Mouse (Mus musculus) myocyte (in vitro differentiated cells): ENCODE data around the gene Adgrl1. TPM values are rescaled to one million over a fixed set of nuclear protein-coding genes. Genes with fewer than 3 reads are reported as not detected.

Source experiments
- H3K27me3 ChIP-seq: one replicate; pipeline ENCODE4 v1.6.1; 2011; ENCODE audit not compliant: control insufficient read depth, insufficient read depth, insufficient read length
- H3K36me3 ChIP-seq: one replicate; pipeline ENCODE4 v1.6.1; 2011; ENCODE audit not compliant: control insufficient read depth, insufficient read depth
- H3K4me2 ChIP-seq: one replicate; pipeline ENCODE4 v1.6.1; 2011; ENCODE audit warnings: low read depth, control low read depth
- H3K4me3 ChIP-seq: one replicate; pipeline ENCODE4 v1.5.1; 2011; ENCODE audit warnings: mild to moderate bottlenecking, control low read depth, moderate library complexity
- H3K79me2 ChIP-seq: one replicate; pipeline ENCODE4 v1.6.1; 2011; ENCODE audit not compliant: control insufficient read depth, insufficient read depth
- H3ac ChIP-seq: one replicate; pipeline ENCODE4 v1.6.1; 2011; ENCODE audit not compliant: control insufficient read depth, insufficient read length
- CEBPB ChIP-seq: IDR thresholded peaks from 2 replicates; pipeline ENCODE4 v1.6.1; 2011; ENCODE audit warnings: mild to moderate bottlenecking, moderate library complexity; ENCODE audit not compliant: poor library complexity, insufficient read depth, severe bottlenecking
- E2F4 ChIP-seq: IDR thresholded peaks from one replicate; pipeline ENCODE4 v1.6.1; 2011; ENCODE audit warnings: mild to moderate bottlenecking, control low read depth, moderate library complexity; ENCODE audit not compliant: insufficient read depth
- MAX ChIP-seq: IDR thresholded peaks from one replicate; pipeline ENCODE4 v1.6.1; 2011; ENCODE audit warnings: low read depth, mild to moderate bottlenecking, control low read depth
- MYOD1 ChIP-seq, 3 experiments: IDR thresholded peaks; one replicate each; pipeline ENCODE4 v1.6.1; 2011; ENCODE audit warnings: control low read depth in 2 of 3, low read depth in 2 of 3, mild to moderate bottlenecking in 2 of 3, moderate library complexity in 1 of 3; ENCODE audit not compliant: insufficient read length in 2 of 3, control insufficient read depth in 1 of 3
- MYOG ChIP-seq, 3 experiments: IDR thresholded peaks; one replicate each; pipeline ENCODE4 v1.6.1; 2011; ENCODE audit warnings: control low read depth in 2 of 3, low read depth in 2 of 3, mild to moderate bottlenecking in 2 of 3; ENCODE audit not compliant: insufficient read length in 2 of 3, control insufficient read depth in 1 of 3, insufficient read depth in 1 of 3
- POLR2A ChIP-seq: IDR thresholded peaks from one replicate; pipeline ENCODE4 v1.6.1; 2011; ENCODE audit warnings: low read depth, mild to moderate bottlenecking, control low read depth, moderate library complexity; ENCODE audit not compliant: insufficient read length
- POLR2AphosphoS2 ChIP-seq: IDR thresholded peaks from one replicate; pipeline ENCODE4 v1.6.1; 2011; ENCODE audit warnings: low read depth, control low read depth; ENCODE audit not compliant: insufficient read length
- REST ChIP-seq: IDR thresholded peaks from one replicate; pipeline ENCODE4 v1.6.1; 2011; ENCODE audit warnings: mild to moderate bottlenecking, control low read depth, moderate library complexity; ENCODE audit not compliant: insufficient read depth, insufficient read length
- SRF ChIP-seq: IDR thresholded peaks from one replicate; pipeline ENCODE4 v1.6.1; 2011; ENCODE audit warnings: low read depth; ENCODE audit not compliant: control insufficient read depth, insufficient read length
- TCF12 ChIP-seq: IDR thresholded peaks from one replicate; pipeline ENCODE4 v1.6.1; 2011; ENCODE audit warnings: mild to moderate bottlenecking, control low read depth; ENCODE audit not compliant: poor library complexity, insufficient read depth, severe bottlenecking
- TCF3 ChIP-seq: IDR thresholded peaks from one replicate; pipeline ENCODE4 v1.6.1; 2011; ENCODE audit warnings: low read depth, control low read depth; ENCODE audit not compliant: insufficient read length
- USF1 ChIP-seq: IDR thresholded peaks from one replicate; pipeline ENCODE4 v1.6.1; 2011; ENCODE audit warnings: low read depth, mild to moderate bottlenecking, control low read depth, moderate library complexity
- polyA plus RNA-seq: library from polyadenylated mRNA; unstranded; fragments of >200 nt; fragmentation: generic; extraction: Trizol; gene quantifications from one replicate; pipeline ENCODE4 v1.2.1, GENCODE M21; 2012; ENCODE audit warnings: missing spikeins

Adgrl1 gene
- polyA plus RNA-seq, 1 experiment: 11.5 TPM

DNA sequence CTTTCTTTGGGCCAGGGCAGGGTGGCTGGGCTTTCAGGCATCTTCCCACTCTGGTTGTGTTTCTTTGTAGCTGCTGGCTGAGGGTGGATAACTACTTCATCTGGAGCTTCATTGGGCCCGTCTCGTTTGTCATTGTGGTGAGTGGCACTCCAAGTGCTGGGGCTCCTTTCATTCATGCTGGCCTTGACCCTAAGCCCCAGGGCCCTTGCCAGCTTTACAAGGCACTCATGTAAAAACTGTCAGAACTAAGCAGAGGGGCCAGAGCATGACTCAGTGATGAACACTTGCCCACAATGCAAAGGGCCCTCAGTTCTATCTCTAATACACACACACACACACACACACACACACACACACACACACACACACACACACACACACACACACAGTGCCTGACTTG, 35.1 kb downstream of the Adgrl1 start:
- Histone ChIP-seq H3ac (no peak overlapping the region), H3K27me3 (no peaks in the 10 kb centered on the region), H3K36me3 (peaks cover 2% of the 10 kb centered on the region), H3K4me3 (no peak overlapping the region), H3K79me2 (no peaks in the 10 kb centered on the region), H3K4me2 (no peak overlapping the region)
- no peak for TF ChIP-seq MAX
- TF ChIP-seq TCF12: no peak
- TF ChIP-seq MYOG (IDR thresholded peaks at IDR 0.05; ENCODE audit: control insufficient read depth in 1 of 3, insufficient read depth in 1 of 3, insufficient read length in 2 of 3, low read depth in 2 of 3): no peak
- no peak for TF ChIP-seq SRF
- no peak for TF ChIP-seq MYOD1 (IDR thresholded peaks at IDR 0.05; ENCODE audit: control insufficient read depth in 1 of 3, insufficient read length in 2 of 3, low read depth in 2 of 3)
- TF ChIP-seq TCF3: no peak
- TF ChIP-seq POLR2A: no peak
- no peak for TF ChIP-seq REST
- TF ChIP-seq E2F4: no peak
- TF ChIP-seq POLR2AphosphoS2: no peak

DNA sequence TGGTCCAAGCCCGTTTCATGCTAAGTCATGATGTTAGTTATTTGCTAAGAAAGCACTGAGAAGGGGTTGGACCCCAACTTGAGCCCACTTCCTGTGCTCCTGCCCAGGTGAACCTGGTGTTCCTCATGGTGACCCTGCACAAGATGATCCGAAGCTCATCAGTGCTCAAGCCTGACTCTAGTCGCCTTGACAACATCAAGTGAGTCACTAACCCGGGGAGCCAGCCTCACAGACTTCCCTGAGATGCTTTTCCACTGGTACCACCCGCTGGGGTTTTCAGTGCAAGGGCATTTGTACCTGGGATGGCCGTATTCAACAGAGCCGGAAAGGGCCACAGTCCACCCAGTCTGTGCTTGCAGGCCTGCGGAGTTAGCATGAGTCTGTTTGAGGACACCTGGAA, 35.5 kb downstream of the Adgrl1 start:
- H3K79me2 ChIP-seq: no peaks in the 10 kb centered on the region
- no peak overlapping the region for H3K4me2 ChIP-seq
- no peaks in the 10 kb centered on the region for H3K27me3 ChIP-seq
- no peak overlapping the region for H3K4me3 ChIP-seq
- H3K36me3 ChIP-seq: peaks cover 2% of the 10 kb centered on the region
- TF ChIP-seq POLR2A (no peak), MAX (no peak), TCF3 (no peak), CEBPB (no peak), USF1 (no peak)
- H3ac ChIP-seq: no peak overlapping the region

DNA sequence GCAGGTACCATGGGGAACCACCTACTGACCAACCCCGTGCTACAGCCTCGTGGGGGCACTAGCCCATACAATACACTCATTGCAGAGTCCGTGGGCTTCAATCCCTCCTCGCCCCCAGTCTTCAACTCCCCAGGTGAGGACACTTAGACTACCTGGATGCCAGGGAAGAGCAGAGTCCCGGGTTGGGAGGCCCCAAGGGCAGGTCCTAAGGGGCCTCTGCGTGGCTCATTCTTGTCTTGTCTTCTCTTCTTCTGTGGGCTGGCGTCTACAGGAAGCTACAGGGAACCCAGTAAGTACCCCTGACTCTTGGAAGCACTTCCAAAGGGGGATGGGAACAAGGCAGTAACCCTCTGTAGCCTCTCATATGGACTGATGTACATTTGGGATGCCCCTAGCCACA, 37.7 kb downstream of the Adgrl1 start:
- Histone ChIP-seq H3K36me3 (no peaks in the 10 kb centered on the region), H3K4me3 (no peak overlapping the region), H3ac (no peak overlapping the region), H3K79me2 (no peaks in the 10 kb centered on the region), H3K4me2 (no peak overlapping the region), H3K27me3 (no peaks in the 10 kb centered on the region)
- TF ChIP-seq USF1: no peak
- TF ChIP-seq E2F4: no peak
- no peak for TF ChIP-seq MYOG (IDR thresholded peaks at IDR 0.05; ENCODE audit: control insufficient read depth in 1 of 3, insufficient read depth in 1 of 3, insufficient read length in 2 of 3, low read depth in 2 of 3)
- TF ChIP-seq TCF3: no peak
- TF ChIP-seq SRF: no peak

DNA sequence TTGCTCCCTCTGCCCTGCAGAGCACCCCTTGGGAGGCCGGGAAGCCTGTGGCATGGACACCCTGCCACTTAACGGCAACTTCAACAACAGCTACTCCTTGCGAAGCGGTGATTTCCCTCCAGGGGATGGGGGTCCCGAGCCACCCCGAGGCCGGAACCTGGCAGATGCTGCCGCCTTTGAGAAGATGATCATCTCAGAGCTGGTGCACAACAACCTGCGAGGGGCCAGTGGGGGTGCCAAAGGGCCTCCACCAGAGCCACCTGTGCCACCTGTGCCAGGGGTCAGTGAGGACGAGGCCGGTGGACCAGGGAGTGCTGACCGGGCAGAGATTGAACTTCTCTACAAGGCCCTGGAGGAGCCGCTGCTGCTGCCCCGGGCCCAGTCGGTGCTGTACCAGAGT, 38.4 kb downstream of the Adgrl1 start:
- TF ChIP-seq CEBPB: no peak
- no peak for TF ChIP-seq SRF
- TF ChIP-seq TCF3: no peak
- TF ChIP-seq USF1: no peak
- TF ChIP-seq MYOD1 (IDR thresholded peaks at IDR 0.05; ENCODE audit: control insufficient read depth in 1 of 3, insufficient read length in 2 of 3, low read depth in 2 of 3): no peak
- no peak for TF ChIP-seq TCF12
- no peak for TF ChIP-seq POLR2AphosphoS2
- TF ChIP-seq POLR2A: no peak
- no peak for TF ChIP-seq REST
- TF ChIP-seq MYOG (IDR thresholded peaks at IDR 0.05; ENCODE audit: control insufficient read depth in 1 of 3, insufficient read depth in 1 of 3, insufficient read length in 2 of 3, low read depth in 2 of 3): no peak
- no peak for TF ChIP-seq MAX
- TF ChIP-seq E2F4: no peak
- no peak overlapping the region for H3ac ChIP-seq
- no peaks in the 10 kb centered on the region for H3K36me3 ChIP-seq

DNA sequence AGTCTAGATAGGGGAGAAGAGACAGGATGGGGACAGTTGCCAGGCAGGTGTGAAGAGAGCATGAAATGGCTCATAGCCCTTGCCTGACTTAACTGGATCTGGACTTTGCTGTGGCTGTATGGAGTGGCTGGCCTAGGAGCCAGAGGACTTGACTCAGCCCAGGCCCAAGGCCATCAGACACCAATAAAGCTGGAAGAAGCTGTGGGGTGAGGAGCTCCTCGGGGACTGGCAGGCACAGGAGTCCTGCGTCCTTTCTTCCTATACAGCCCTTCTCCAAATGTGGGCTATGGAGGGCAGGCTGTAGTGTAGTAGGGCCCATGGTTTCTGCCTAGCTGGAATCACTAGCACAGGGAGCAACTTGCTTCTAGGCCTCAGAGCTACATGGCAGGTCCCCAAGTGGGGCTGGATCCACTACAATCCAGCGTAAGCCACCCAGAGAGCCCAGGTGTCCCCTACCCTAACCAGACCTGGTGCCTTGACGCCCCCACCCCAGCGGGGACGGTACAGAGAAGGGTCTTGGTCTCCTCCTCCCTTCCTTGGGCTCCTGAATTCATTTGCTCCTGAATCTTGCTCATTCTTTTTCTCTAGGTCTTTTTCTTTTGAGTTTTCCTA, 41.3 kb downstream of the Adgrl1 start:
- TF ChIP-seq TCF12: no peak
- TF ChIP-seq SRF: no peak
- no peak for TF ChIP-seq E2F4
- no peak for TF ChIP-seq MAX
- peak; percentile 29 for TF ChIP-seq POLR2AphosphoS2
- TF ChIP-seq POLR2A: no peak
- no peak for TF ChIP-seq MYOD1 (IDR thresholded peaks at IDR 0.05; ENCODE audit: control insufficient read depth in 1 of 3, insufficient read length in 2 of 3, low read depth in 2 of 3)
- H3K79me2 ChIP-seq: no peaks in the 10 kb centered on the region
- no peaks in the 10 kb centered on the region for H3K36me3 ChIP-seq
- no peak overlapping the region for H3ac ChIP-seq
- no peak overlapping the region for H3K4me2 ChIP-seq
- no peak overlapping the region for H3K4me3 ChIP-seq
- H3K27me3 ChIP-seq: no peaks in the 10 kb centered on the region

More for the DNA sequence above, 38.4 kb downstream of the Adgrl1 start:
- Histone ChIP-seq H3K4me3 (no peak overlapping the region), H3K27me3 (no peaks in the 10 kb centered on the region), H3K79me2 (no peaks in the 10 kb centered on the region), H3K4me2 (no peak overlapping the region)
